Mouse (Mus musculus): ENCODE data around the gene Zmynd10.

The Zmynd10 gene

GRCm38 (mm10) chr9:107563029-107563581 lies 16.0 kb downstream of the Zmynd10 start, which contains the start of gene Tusc2:
Tusc2 (plus strand) TSS chr9:107563255.
- POLR2A ChIA-PET = interaction anchor here (0.6 to 29.0 kb wide), 47 partner anchors 8 to 1087 kb away, joined by 3 to 450 read pairs (median 4); partner anchors contain the start of genes Hyal1 (in 3 of the 4), 6430571L13Rik (in 2 of the 4), Cyb561d2 (in 2 of the 4) and Gnai2 (in 2 of the 4)

DNA sequence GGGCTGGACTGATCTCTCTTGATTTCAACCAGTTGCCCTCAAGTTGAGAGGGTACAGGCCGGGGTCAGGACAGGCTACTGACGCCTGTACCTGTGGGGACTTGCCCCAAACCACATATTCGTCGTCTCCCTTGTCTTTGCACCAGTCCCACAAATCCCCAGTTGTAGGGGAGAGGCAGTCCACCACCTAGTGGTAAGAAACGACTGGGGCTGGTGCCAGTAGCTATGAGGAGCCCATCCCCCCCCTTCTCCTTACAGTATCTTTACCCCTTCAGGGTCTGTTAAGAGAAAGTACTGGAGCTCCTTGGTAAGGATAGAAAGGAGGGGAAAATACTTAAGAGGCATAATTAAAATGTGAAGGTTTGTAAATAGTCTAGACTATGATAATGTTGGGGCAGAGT lies 18.5 kb downstream of the Zmynd10 start:
- CTCF ChIA-PET = interaction anchor here (0.6 to 2.1 kb wide), 17 partner anchors 9 to 755 kb away, joined by 3 to 12 read pairs (median 3); partner anchors contain the start of genes Ifrd2 (in 2 of the 4), Rassf1 (in 2 of the 4), Hyal1 (in 1 of the 4) and Rbm6 (in 1 of the 4)
- POLR2A ChIA-PET = interaction anchor here in 3 of 4 experiments (0.8 to 29.0 kb wide), 12 partner anchors 9 to 65 kb away, joined by 3 to 450 read pairs (median 4); partner anchors contain the start of genes Rassf1 (in 2 of the 3), Hyal1 (in 1 of the 3), Hyal3 (in 1 of the 3) and Ifrd2 (in 1 of the 3)

More at GRCm38 (mm10) chr9:107563029-107563581, 16.0 kb downstream of the Zmynd10 start, which contains the start of gene Tusc2:
- CTCF ChIA-PET = interaction anchor here (0.5 to 1.6 kb wide), 19 partner anchors 9 to 920 kb away, joined by 3 to 7 read pairs (median 3); partner anchors contain the start of genes 6430571L13Rik (in 1 of the 4) and Zmynd10 (in 1 of the 4)

DNA sequence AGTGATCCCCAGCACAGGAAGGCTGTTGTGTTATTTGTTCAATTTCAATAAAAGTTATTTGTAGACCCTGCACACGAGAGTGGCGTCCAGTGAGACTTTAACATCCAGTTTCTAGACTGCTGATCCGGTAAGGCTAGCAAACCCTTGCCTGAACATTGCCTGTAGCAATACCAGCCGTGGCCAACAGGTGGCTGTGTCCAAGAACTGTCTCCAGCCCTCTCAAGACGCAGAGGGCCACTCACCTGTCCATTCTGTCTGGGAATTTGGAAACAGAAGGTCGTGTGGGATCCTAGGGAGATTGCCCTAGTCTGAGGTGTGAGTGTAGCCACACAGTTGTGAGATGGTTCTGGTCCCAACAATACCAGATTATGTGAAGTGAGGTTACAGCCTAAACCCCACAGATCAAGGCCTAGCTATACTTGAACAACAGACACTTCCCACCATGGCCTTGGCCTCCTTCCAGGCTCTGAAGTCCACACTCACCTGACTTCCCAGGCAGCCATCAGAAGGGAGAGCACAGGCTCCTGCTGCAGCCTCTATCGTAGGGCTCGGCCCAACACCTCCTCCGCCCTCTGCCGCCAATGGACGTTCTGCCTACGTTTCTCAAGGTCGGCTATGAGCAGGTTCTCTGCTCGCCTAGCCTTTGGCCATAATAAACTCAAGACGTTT lies 19.1 kb downstream of the Zmynd10 start:
- ChIA-PET CTCF (interaction anchor here (0.6 to 2.1 kb wide), 19 partner anchors 8 to 754 kb away, joined by 3 to 12 read pairs (median 3); partner anchors contain the start of genes Ifrd2 (in 2 of the 4), Rassf1 (in 2 of the 4), Hyal1 (in 1 of the 4) and Rbm6 (in 1 of the 4)), POLR2A (interaction anchor here (0.8 to 29.0 kb wide), 20 partner anchors 8 to 74 kb away, joined by 3 to 450 read pairs (median 4); partner anchors contain the start of genes Hyal1 (in 2 of the 4), Rassf1 (in 2 of the 4), Gnai2 (in 1 of the 4) and Hyal3 (in 1 of the 4))

DNA sequence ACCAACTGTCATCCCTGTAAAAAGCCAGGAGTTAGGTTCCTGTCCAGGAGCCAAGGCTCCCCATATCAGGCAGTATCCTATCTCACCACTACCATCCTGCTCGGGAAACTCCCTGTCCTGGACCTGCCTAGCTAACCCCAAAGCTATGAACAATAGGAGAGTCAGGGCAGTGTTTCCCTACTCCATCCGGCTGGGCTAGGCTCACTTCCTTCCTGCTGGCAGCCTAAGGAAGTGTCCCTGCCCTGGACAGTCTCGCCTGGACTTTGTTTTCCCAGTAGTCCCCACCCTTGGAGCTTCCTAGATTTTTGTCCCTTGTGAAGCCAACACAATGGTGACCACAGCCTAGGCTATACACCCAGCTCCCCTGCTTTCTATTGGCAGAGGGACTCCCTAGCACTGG lies 19.8 kb downstream of the Zmynd10 start:
- ChIA-PET CTCF (interaction anchor here in 3 of 4 experiments (0.8 to 2.6 kb wide), 12 partner anchors 8 to 79 kb away, joined by 3 to 14 read pairs (median 4); partner anchors contain the start of genes Ifrd2 (in 2 of the 3) and Hyal1 (in 1 of the 3)), POLR2A (interaction anchor here (0.8 to 29.0 kb wide), 18 partner anchors 8 to 74 kb away, joined by 3 to 450 read pairs (median 4); partner anchors contain the start of genes Hyal1 (in 2 of the 4), Hyal3 (in 2 of the 4), Rassf1 (in 2 of the 4) and Gnai2 (in 1 of the 4))

GRCm38 (mm10) chr9:107567702-107568319 lies 20.7 kb downstream of the Zmynd10 start, which contains the start of gene Hyal2:
Hyal2 (plus strand) TSS chr9:107567945.
- ChIA-PET CTCF (interaction anchor here (0.5 to 2.6 kb wide), 10 partner anchors 13 to 50 kb away, joined by 3 to 14 read pairs (median 4); partner anchors contain the start of genes Hyal3 (in 1 of the 4) and Tmem115 (in 1 of the 4)), POLR2A (interaction anchor here in 3 of 4 experiments (0.6 to 29.0 kb wide), 34 partner anchors 9 to 238 kb away, joined by 3 to 450 read pairs (median 4); partner anchors contain the start of genes Hyal1 (in 3 of the 3), Hyal3 (in 3 of the 3), Ifrd2 (in 2 of the 3) and Naa80 (in 2 of the 3))

DNA sequence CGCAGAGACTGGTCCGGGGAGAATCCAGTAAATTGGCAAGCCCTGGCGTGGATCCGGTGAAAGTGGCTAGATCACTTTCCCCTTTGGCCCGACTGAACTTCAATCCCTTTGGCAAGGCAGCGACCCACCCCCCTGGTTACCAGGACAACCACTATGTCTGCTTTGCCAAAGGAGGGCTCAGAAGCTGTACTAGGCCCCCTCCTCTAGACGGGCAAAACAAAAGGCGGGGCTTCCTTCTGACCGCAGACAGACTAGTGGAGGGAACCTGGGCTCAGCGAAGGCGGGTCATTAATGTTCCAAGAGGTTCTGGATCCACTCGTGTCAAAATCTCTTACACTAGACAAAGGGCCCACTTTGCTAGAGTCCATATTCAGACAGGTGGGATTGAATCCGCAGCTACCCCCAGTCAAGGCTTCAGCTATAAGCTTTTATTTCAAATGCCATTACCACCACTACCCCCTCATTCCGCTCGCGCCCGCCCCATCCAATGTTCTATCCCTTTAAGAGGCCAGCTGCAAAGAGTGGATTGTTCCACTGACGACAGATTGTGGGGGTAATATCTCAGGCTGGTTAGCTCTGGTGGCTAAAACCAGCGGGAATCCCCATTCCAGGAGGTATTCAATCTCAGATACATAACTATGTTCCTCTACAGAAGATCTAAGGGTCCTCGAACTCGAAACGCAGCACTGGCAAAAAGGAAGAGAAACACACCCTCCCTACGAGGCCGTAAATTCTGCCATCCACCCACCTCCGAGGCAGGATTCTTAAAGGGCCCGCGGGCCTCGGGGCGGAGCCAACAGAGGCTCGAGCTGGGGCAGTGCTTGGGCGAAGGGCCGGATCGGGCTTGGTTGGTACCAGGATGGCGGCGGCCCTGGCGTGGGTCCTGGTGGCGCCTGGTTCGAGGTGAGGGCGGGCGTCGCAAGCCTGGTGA lies 21.5 kb downstream of the Zmynd10 start:
- ChIA-PET POLR2A (interaction anchor here in 3 of 4 experiments (0.7 to 29.0 kb wide), 41 partner anchors 8 to 948 kb away, joined by 3 to 450 read pairs (median 5); partner anchors contain the start of genes Hyal1 (in 3 of the 3), Ifrd2 (in 3 of the 3), Hyal3 (in 2 of the 3) and Naa80 (in 2 of the 3)), CTCF (interaction anchor here (0.5 to 2.6 kb wide), 20 partner anchors 12 to 440 kb away, joined by 3 to 14 read pairs (median 3); partner anchors contain the start of genes Hyal3 (in 1 of the 4), Ifrd2 (in 1 of the 4), Rassf1 (in 1 of the 4) and Tmem115 (in 1 of the 4))

GRCm38 (mm10) chr9:107569270-107569669 lies 22.2 kb downstream of the Zmynd10 start:
- ChIA-PET CTCF (interaction anchor here in 3 of 4 experiments (0.5 to 2.6 kb wide), 16 partner anchors 14 to 439 kb away, joined by 3 to 14 read pairs (median 3); partner anchors contain the start of genes Ifrd2 (in 1 of the 3), Rassf1 (in 1 of the 3) and Tmem115 (in 1 of the 3)), POLR2A (interaction anchor here in 3 of 4 experiments (0.7 to 29.0 kb wide), 31 partner anchors 7 to 947 kb away, joined by 3 to 450 read pairs (median 8); partner anchors contain the start of genes Ifrd2 (in 3 of the 3), Hyal1 (in 2 of the 3), Hyal3 (in 2 of the 3) and Naa80 (in 2 of the 3))

GRCm38 (mm10) chr9:107570016-107570415 lies 22.9 kb downstream of the Zmynd10 start:
- CTCF ChIA-PET = interaction anchor here in 3 of 4 experiments (0.5 to 2.5 kb wide), 9 partner anchors 10 to 401 kb away, joined by 3 to 5 read pairs (median 3); partner anchors contain the start of genes Hyal3 (in 1 of the 3) and Tmem115 (in 1 of the 3)

DNA sequence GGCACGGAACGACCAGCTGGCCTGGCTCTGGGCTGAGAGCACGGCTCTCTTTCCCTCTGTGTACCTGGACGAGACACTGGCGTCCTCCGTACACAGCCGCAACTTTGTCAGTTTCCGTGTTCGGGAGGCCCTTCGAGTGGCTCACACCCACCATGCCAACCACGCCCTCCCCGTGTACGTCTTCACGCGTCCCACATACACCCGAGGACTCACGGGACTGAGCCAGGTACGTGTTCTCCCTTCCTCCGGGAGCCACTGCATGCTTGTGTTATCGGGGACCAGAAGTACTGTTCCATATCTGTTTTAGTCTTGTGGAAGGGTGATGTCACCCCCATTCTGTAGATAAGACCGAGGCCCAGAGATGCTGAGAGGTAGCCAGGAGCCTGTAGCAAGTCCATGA lies 23.7 kb downstream of the Zmynd10 start:
- ChIA-PET CTCF (interaction anchor here in 2 of 4 experiments (0.5 to 1.0 kb wide), 3 partner anchors 9 to 118 kb away, joined by 3 read pairs; partner anchors contain the start of gene Hyal3 (in 1 of the 2)), POLR2A (interaction anchor here in 2 of 4 experiments (1.4 to 29.0 kb wide), 11 partner anchors 10 to 74 kb away, joined by 4 to 450 read pairs (median 22); partner anchors contain the start of genes Hyal3 (in 2 of the 2), Ifrd2 (in 2 of the 2), Naa80 (in 1 of the 2) and Rassf1 (in 1 of the 2))

More at GRCm38 (mm10) chr9:107570016-107570415, 22.9 kb downstream of the Zmynd10 start:
- POLR2A ChIA-PET = interaction anchor here in 3 of 4 experiments (1.0 to 29.0 kb wide), 20 partner anchors 11 to 74 kb away, joined by 4 to 450 read pairs (median 9); partner anchors contain the start of genes Ifrd2 (in 3 of the 3), Hyal3 (in 2 of the 3), Rassf1 (in 2 of the 3) and Zmynd10 (in 2 of the 3)

GRCm38 (mm10) chr9:107571534-107572326 lies 24.6 kb downstream of the Zmynd10 start:
- POLR2A ChIA-PET = interaction anchor here in 3 of 4 experiments (0.5 to 29.0 kb wide), 19 partner anchors 9 to 172 kb away, joined by 3 to 450 read pairs (median 5); partner anchors contain the start of genes Tusc2 (in 3 of the 3), Hyal3 (in 2 of the 3), Ifrd2 (in 2 of the 3) and Cacna2d2 (in 1 of the 3)
- CTCF ChIA-PET = interaction anchor here in 3 of 4 experiments (0.6 to 1.6 kb wide), 5 partner anchors 8 to 125 kb away, joined by 3 to 5 read pairs (median 3); partner anchors contain the start of genes Hyal3 (in 1 of the 3) and Zmynd10 (in 1 of the 3)

DNA sequence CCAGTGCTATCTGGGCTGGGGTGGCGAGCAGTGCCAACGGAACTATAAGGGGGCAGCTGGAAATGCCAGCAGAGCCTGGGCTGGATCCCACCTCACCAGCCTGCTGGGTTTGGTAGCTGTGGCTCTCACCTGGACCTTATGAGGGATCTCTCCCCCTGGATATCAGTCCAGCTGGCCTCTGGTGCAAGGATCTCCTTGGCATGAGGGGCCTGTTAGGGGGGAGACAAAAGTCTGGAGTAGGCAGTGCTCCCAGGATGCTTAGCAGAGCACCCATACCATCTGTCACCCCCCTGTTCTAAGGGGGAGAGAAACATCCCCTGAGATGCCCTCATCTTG lies 25.2 kb downstream of the Zmynd10 start:
- ChIA-PET CTCF (interaction anchor here (0.6 to 1.6 kb wide), 5 partner anchors 25 to 157 kb away, joined by 3 to 13 read pairs (median 3); partner anchors contain the start of gene Zmynd10 (in 1 of the 4)), POLR2A (interaction anchor here in 3 of 4 experiments (0.5 to 29.0 kb wide), 20 partner anchors 8 to 173 kb away, joined by 3 to 450 read pairs (median 5); partner anchors contain the start of genes Tusc2 (in 3 of the 3), Hyal3 (in 2 of the 3), Ifrd2 (in 2 of the 3) and Cacna2d2 (in 1 of the 3))

DNA sequence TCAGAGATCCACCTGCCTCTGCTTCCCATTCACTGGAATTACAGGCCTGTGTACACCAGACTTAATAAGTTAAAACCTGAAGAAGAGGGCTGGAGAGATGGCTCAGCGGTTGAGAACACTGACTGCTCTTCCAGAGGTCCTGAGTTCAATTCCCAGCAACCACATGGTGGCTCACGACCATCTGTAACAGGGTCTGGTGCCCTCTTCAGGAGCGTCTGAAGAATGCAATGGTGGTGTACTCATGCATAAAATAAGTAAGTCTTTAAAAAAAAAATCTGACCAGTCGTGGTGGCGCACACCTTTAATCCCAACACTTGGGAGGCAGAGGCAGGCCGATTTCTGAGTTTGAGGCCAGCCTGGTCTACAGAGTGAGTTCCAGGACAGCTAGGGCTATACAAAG lies 26.7 kb downstream of the Zmynd10 start:
- POLR2A ChIA-PET = interaction anchor here in 3 of 4 experiments (0.6 to 29.0 kb wide), 10 partner anchors 7 to 200 kb away, joined by 3 to 450 read pairs (median 3); partner anchors contain the start of genes Cyb561d2 (in 1 of the 3), Hyal3 (in 1 of the 3), Ifrd2 (in 1 of the 3) and Naa80 (in 1 of the 3)
- CTCF ChIA-PET = interaction anchor here in 2 of 4 experiments (0.6 to 2.4 kb wide), 2 partner anchors 9 to 57 kb away, joined by 4 to 7 read pairs; no protein-coding TSS in a partner anchor

DNA sequence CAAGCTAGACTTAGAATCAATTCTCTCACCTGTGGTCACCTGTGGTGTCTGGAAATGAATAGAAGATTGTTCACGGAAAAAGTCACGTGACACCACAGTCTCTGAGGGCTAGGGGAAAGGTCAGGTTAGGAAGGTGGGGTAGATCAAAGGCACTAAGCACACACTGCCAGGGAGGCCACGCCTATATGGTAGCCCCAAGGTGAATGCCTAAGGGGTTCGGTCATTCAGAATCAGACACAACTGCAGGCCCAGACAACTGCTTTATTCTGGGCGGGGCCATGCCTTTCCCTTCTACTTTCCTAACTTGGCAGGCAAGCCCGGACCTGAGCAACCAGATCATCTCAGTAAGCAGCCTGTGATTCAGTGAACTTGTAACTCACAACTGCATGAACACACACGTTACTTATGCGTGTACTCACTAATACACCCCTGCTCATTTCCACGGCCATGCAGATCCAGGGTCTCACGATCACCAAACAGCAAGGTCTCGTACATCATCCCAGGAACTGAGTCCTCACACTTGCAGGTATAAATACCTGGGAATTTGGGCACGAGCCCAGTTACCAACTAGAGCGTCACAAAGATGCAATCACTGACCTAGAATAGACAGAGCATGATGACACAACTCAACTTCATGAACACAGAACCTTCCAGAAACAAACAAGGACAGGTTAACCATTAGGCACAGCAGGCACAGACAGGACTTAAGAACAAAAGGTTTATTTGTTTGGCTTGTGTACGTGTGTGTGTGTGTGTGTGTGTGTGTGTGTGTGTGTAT lies 28.7 kb downstream of the Zmynd10 start:
- CTCF ChIA-PET = interaction anchor here in 3 of 4 experiments (0.7 to 2.4 kb wide), 17 partner anchors 9 to 176 kb away, joined by 3 to 12 read pairs (median 4); partner anchors contain the start of genes Tusc2 (in 2 of the 3), Cacna2d2 (in 1 of the 3) and Ifrd2 (in 1 of the 3)
- POLR2A ChIA-PET = interaction anchor here (0.5 to 29.0 kb wide), 54 partner anchors 8 to 753 kb away, joined by 3 to 450 read pairs (median 5); partner anchors contain the start of genes Cyb561d2 (in 2 of the 4), Ifrd2 (in 2 of the 4), Nprl2 (in 2 of the 4) and Tusc2 (in 2 of the 4)

All from embryonic stem cell, embryonic (primary cell).